Mouse (Mus musculus): ENCODE results near the gene Adat2. TPM values are rescaled to one million over a fixed set of nuclear protein-coding genes. Genes with fewer than 3 reads are reported as not detected.

Gene Adat2
- total and polyA plus RNA-seq, 3 experiments, result 10.4 to 20.6 (median 11.6) TPM

- dilution Hi-C loops (cut with MboI; ENCODE audit: extremely low pct_ligation_motif_present, extremely low pct_unique_long_range_greater_than_20kb, low sequenced_read_pairs), result no loop called here
- no peaks in the 10 kb centered on the region for H3K79me2 ChIP-seq (replicated peaks; ENCODE audit: control insufficient read depth, extremely low read depth, insufficient read depth, poor library complexity, severe bottlenecking)
- no peak overlapping the region for H3K9ac ChIP-seq (ENCODE audit: insufficient read depth, low read depth)
- peaks cover 6% of the 10 kb centered on the region for H3K9me3 ChIP-seq (replicated peaks; ENCODE audit: low read length)
- no peaks in the 10 kb centered on the region for H3K27me3 ChIP-seq (replicated peaks)
- no peak overlapping the region for H3K4me3 ChIP-seq (replicated peaks in 1 of 3; ENCODE audit: low read depth in 2 of 3, low read length in 2 of 3, poor library complexity in 1 of 3)
- peaks cover 1 to 7% of the 10 kb centered on the region in 2 experiments; a peak in 3 of 4 replicates for H3K4me1 ChIP-seq (ENCODE audit: control insufficient read depth in 1 of 2, insufficient read depth in 2 of 2)
- H3K4me2 ChIP-seq (ENCODE audit: insufficient read depth, low read depth, poor library complexity, severe bottlenecking), result no peak overlapping the region
- in situ Hi-C loops (cut with MboI; ENCODE audit: low pct_ligation_motif_present, low pct_unique_long_range_greater_than_20kb, low sequenced_read_pairs), result no loop called here
- TF ChIP-seq UBTF (IDR thresholded peaks at IDR 0.05; ENCODE audit: low read depth, low read length), result no peak
- TF ChIP-seq EP300 (IDR thresholded peaks at IDR 0.05; ENCODE audit: low read length), result no peak
- no peak for TF ChIP-seq ETS1 (conservative IDR thresholded peaks at IDR 0.05; ENCODE audit: low read depth, low read length)
- no peak for TF ChIP-seq ZKSCAN1 (IDR thresholded peaks at IDR 0.05; ENCODE audit: borderline replicate concordance, low read depth, low read length)
- TF ChIP-seq USF2 (conservative IDR thresholded peaks at IDR 0.05; ENCODE audit: low read depth, low read length), result no peak
- no peak for TF ChIP-seq POLR2A (IDR thresholded peaks at IDR 0.05; ENCODE audit: low read depth, low read length)
- no peak for TF ChIP-seq IRF4 (IDR thresholded peaks at IDR 0.05; ENCODE audit: low read depth, low read length)
- no peak for TF ChIP-seq CHD2 (IDR thresholded peaks at IDR 0.05; ENCODE audit: low read length)
- no peak for TF ChIP-seq CTCF (conservative IDR thresholded peaks at IDR 0.05 in 1 of 2, IDR thresholded peaks at IDR 0.05 in 1 of 2; ENCODE audit: low read depth in 2 of 2, low read length in 2 of 2)
- no peak for TF ChIP-seq NELFE (IDR thresholded peaks at IDR 0.05; ENCODE audit: low read depth, low read length)
- no peak for TF ChIP-seq POLR2AphosphoS2 (IDR thresholded peaks at IDR 0.05; ENCODE audit: low read depth, low read length)
- TF ChIP-seq MAFK (IDR thresholded peaks at IDR 0.05; ENCODE audit: insufficient replicate concordance, low read length), result no peak
- no peak overlapping the region for H3K27ac ChIP-seq (ENCODE audit: insufficient read depth, low read depth)
- no peaks in the 10 kb centered on the region for H3K36me3 ChIP-seq (replicated peaks in 1 of 2; ENCODE audit: control insufficient read depth in 1 of 2, insufficient read depth in 1 of 2, low read length in 1 of 2)
- no peak for DNase-seq (ENCODE audit: extremely low read depth)
These were observed 40.8 kb downstream of the Adat2 start for GRCm38 (mm10) chr10:13593529-13593928.

GRCm38 (mm10) chr10:13596073-13596472 lies 43.4 kb downstream of the Adat2 start:
- TF ChIP-seq USF1 (IDR thresholded peaks at IDR 0.05; ENCODE audit: low read depth, low read length) (no peak), NRF1 (IDR thresholded peaks at IDR 0.05; ENCODE audit: low read depth, low read length) (no peak), RAD21 (IDR thresholded peaks at IDR 0.05; ENCODE audit: low read depth, low read length) (no peak), MXI1 (IDR thresholded peaks at IDR 0.05; ENCODE audit: low read depth, low read length) (no peak), HCFC1 (IDR thresholded peaks at IDR 0.05; ENCODE audit: low read depth, low read length) (no peak), SIN3A (IDR thresholded peaks at IDR 0.05; ENCODE audit: low read length) (no peak), ELF1 (IDR thresholded peaks at IDR 0.05; ENCODE audit: low read depth, low read length) (no peak), ZC3H11A (IDR thresholded peaks at IDR 0.05; ENCODE audit: low read depth, low read length) (no peak), JUN (IDR thresholded peaks at IDR 0.05; ENCODE audit: insufficient read depth, low read depth, low read length) (no peak), MAFK (IDR thresholded peaks at IDR 0.05; ENCODE audit: insufficient replicate concordance, low read length) (no peak), ZKSCAN1 (IDR thresholded peaks at IDR 0.05; ENCODE audit: borderline replicate concordance, low read depth, low read length) (no peak), CHD1 (IDR thresholded peaks at IDR 0.05; ENCODE audit: low read depth, low read length) (no peak), GABPA (IDR thresholded peaks at IDR 0.05; ENCODE audit: insufficient replicate concordance, low read depth, low read length) (no peak)
- Histone ChIP-seq H3K9me3 (replicated peaks; ENCODE audit: low read length) (peaks cover 6% of the 10 kb centered on the region), H3K4me3 (replicated peaks in 1 of 3; ENCODE audit: low read depth in 2 of 3, low read length in 2 of 3, poor library complexity in 1 of 3) (no peak overlapping the region), H3K36me3 (replicated peaks in 1 of 2; ENCODE audit: control insufficient read depth in 1 of 2, insufficient read depth in 1 of 2, low read length in 1 of 2) (no peaks in the 10 kb centered on the region), H3K4me2 (ENCODE audit: insufficient read depth, low read depth, poor library complexity, severe bottlenecking) (no peak overlapping the region), H3K27ac (ENCODE audit: insufficient read depth, low read depth) (no peak overlapping the region), H3K9ac (ENCODE audit: insufficient read depth, low read depth) (no peak overlapping the region), H3K79me2 (replicated peaks; ENCODE audit: control insufficient read depth, extremely low read depth, insufficient read depth, poor library complexity, severe bottlenecking) (no peaks in the 10 kb centered on the region), H3K27me3 (replicated peaks) (no peaks in the 10 kb centered on the region), H3K4me1 (ENCODE audit: control insufficient read depth in 1 of 2, insufficient read depth in 2 of 2) (no peaks in the 10 kb centered on the region)
- in situ Hi-C loops (cut with MboI; ENCODE audit: low pct_ligation_motif_present, low pct_unique_long_range_greater_than_20kb, low sequenced_read_pairs) (no loop called here), dilution Hi-C loops (cut with MboI; ENCODE audit: extremely low pct_ligation_motif_present, extremely low pct_unique_long_range_greater_than_20kb, low sequenced_read_pairs) (no loop called here)
- DNase-seq (ENCODE audit: extremely low read depth), result no peak
